Mouse (Mus musculus): ENCODE data around the gene Camkv.

DNA sequence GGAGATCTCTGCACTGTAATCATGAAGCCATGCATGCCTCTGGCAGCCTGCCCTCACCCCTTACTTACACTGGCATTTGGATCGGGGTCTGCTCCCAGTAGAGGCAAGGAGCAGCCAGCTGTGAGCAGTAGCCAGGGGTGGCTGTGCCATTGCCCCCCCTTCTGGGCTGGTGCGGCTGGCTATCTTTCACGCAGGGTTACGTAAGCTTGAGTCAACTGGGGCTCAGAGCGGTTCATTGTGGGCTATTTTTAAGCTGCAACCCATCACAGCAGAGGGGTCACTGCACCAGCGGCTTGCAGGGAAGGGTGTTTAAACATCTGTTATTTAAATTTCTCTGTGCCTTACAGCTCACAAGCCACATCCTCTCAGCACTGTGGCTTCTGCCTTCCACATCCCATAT lies 11.5 kb upstream of the Camkv start:
- TF ChIP-seq CTCF (IDR thresholded peaks at IDR 0.05; ENCODE audit: extremely low read depth, insufficient read depth, low read length) = no peak
- TF ChIP-seq POLR2A (IDR thresholded peaks at IDR 0.05; ENCODE audit: extremely low read depth, insufficient read depth, low read length) = no peak
